Mouse (Mus musculus) cortical plate, adult 2 months (tissue): ENCODE data around the gene Ripk3.

Experiments
- CTCF ChIP-seq: fragments of 200-500 bp; IDR thresholded peaks from 2 replicates; pipeline ENCODE4 v1.5.1; 2011; ENCODE audit warnings: mild to moderate bottlenecking, control low read depth, low read length; ENCODE audit not compliant: insufficient read depth; ENCODE audit errors: extremely low read depth
- POLR2A ChIP-seq: fragments of 200-500 bp; IDR thresholded peaks from 2 replicates; pipeline ENCODE4 v1.6.1; 2011; ENCODE audit warnings: mild to moderate bottlenecking, low read length, control low read depth; ENCODE audit not compliant: insufficient read depth; ENCODE audit errors: extremely low read depth

DNA sequence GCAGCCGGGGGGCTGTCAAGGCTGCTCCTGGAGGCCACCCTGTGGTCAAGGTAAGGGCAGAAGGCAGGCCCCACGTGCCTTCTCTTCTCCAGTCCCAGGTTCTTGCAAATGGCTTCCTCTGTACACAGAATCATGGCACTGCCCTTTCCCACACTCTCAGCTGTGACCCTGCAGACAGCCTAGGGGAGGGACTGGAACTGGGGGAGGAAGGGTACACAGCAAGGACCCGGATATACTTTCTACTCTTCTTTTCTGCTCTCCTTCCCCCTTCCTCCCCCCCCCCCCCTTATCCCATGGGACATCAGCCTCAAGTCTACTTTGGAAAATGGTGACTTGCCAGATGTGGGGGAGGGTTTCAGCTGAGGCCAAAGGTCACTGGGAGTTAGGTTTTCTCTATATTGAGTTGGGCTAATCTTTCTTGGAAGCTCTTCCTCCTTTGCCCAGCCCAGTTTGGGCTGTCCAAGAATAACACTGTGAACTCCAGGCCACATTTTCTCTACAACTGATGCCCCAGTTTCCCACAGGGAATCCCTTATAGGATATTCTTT is 40.1 kb upstream of the Ripk3 start:
- TF ChIP-seq CTCF: no peak
- TF ChIP-seq POLR2A: no peak
